Mouse (Mus musculus) urinary bladder, adult 18-20 months (tissue): ENCODE measurements around the gene Paxbp1.
A peak's percentile ranks its signal among the peaks of the same experiment; 100 is the strongest.

Experiments
- DNase-seq, 2 experiments: peaks; one replicate each; pipeline ENCODE4 v3.0.0; 2022; ENCODE audit warnings: low spot score in 2 of 2, mixed read lengths in 2 of 2

Paxbp1 gene

GRCm38 (mm10) chr16:91055150-91055549, 10.8 kb upstream of the Paxbp1 start:
- DNase-seq = no peak

- no peak for DNase-seq
These were observed 9.3 kb upstream of the Paxbp1 start for GRCm38 (mm10) chr16:91053599-91053998.

- no peak for DNase-seq
These were observed 1.2 kb upstream of the Paxbp1 start for GRCm38 (mm10) chr16:91045511-91045910.

GRCm38 (mm10) chr16:91043461-91044248, 688 bp downstream of the Paxbp1 start:
- DNase-seq = peak; percentile 21 to 58

- no peak for DNase-seq
These were observed 1.7 kb downstream of the Paxbp1 start for GRCm38 (mm10) chr16:91042640-91043039.

GRCm38 (mm10) chr16:91035866-91036265, 8.5 kb downstream of the Paxbp1 start:
- DNase-seq = no peak

- DNase-seq = no peak
These were observed 13.6 kb downstream of the Paxbp1 start for GRCm38 (mm10) chr16:91030751-91031150.

GRCm38 (mm10) chr16:91029901-91030300, 14.4 kb downstream of the Paxbp1 start:
- DNase-seq = no peak

- DNase-seq = no peak
These were observed 15.1 kb downstream of the Paxbp1 start for GRCm38 (mm10) chr16:91029161-91029743.

GRCm38 (mm10) chr16:91026290-91026689, 18.1 kb downstream of the Paxbp1 start:
- no peak for DNase-seq

GRCm38 (mm10) chr16:91023384-91023783, 21.0 kb downstream of the Paxbp1 start:
- no peak for DNase-seq

- no peak for DNase-seq
These were observed 23.4 kb downstream of the Paxbp1 start for GRCm38 (mm10) chr16:91020842-91021483.

GRCm38 (mm10) chr16:91019476-91019875, 24.9 kb downstream of the Paxbp1 start:
- DNase-seq = no peak

GRCm38 (mm10) chr16:91015761-91016160, 28.6 kb downstream of the Paxbp1 start:
- DNase-seq = no peak

GRCm38 (mm10) chr16:91011847-91012246, 32.5 kb downstream of the Paxbp1 start:
- no peak for DNase-seq

GRCm38 (mm10) chr16:91011021-91011683, 33.2 kb downstream of the Paxbp1 start, which contains the start of gene Synj1:
Gene Synj1, minus strand, starts transcription at chr16:91011308.
- peak; percentile 83 to 88 for DNase-seq

- peak in 1 of 2 experiments; percentile 69 for DNase-seq
These were observed 33.7 kb downstream of the Paxbp1 start for GRCm38 (mm10) chr16:91010581-91011020.

- peak in 1 of 2 experiments; percentile 19 for DNase-seq
These were observed 34.3 kb downstream of the Paxbp1 start for GRCm38 (mm10) chr16:91009942-91010529.

- DNase-seq = no peak
These were observed 39.3 kb downstream of the Paxbp1 start for GRCm38 (mm10) chr16:91004915-91005538.

- no peak for DNase-seq
These were observed 43.2 kb downstream of the Paxbp1 start for GRCm38 (mm10) chr16:91001098-91001497.

GRCm38 (mm10) chr16:90999827-91000226, 44.5 kb downstream of the Paxbp1 start:
- DNase-seq = no peak
